Mouse (Mus musculus) gastrocnemius, postnatal 14 days (tissue): ENCODE data around the gene Gpatch2. TPM values are rescaled to one million over a fixed set of nuclear protein-coding genes. Genes with fewer than 3 reads are reported as not detected.

Experiments
- DNase-seq: peaks from one replicate; pipeline ENCODE4 v3.0.0; 2021; ENCODE audit warnings: mixed read lengths
- intact Hi-C: fragments of 180-260 bp; cut with DNase I; formaldehyde crosslinking; loops from one replicate; pipeline ENCODE4 v1.15.1; 2025; ENCODE audit warnings: low total_unique reads
- total RNA-seq, 2 experiments: library from RNA; stranded (reverse); gene quantifications; 2 replicates each; pipeline ENCODE4 v1.2.3; 2021

Gene Gpatch2
- total RNA-seq, 2 experiments from 2014 or later, result 9.4 to 10.2 TPM

DNA sequence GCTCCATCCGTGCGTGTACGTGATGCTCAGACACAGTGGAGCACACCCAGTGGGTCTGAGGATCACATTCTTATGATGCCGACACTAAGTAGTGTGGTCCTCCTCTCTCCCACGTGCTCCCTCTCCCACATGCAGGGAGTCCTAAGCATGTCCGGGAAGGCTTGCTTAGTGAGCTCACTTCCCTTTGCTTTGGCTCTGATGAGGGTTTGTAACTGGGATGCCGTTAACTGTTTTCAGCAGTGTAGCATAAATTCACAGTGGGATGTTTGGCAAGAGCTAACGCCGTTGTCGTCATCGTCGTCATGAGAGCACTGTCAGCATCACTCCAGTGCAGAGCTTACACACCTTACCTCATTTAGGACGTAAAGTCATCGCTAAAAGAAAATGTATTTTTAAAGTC is 133.6 kb downstream of the Gpatch2 start:
- intact Hi-C loops, result no loop called here
- DNase-seq, result no peak

DNA sequence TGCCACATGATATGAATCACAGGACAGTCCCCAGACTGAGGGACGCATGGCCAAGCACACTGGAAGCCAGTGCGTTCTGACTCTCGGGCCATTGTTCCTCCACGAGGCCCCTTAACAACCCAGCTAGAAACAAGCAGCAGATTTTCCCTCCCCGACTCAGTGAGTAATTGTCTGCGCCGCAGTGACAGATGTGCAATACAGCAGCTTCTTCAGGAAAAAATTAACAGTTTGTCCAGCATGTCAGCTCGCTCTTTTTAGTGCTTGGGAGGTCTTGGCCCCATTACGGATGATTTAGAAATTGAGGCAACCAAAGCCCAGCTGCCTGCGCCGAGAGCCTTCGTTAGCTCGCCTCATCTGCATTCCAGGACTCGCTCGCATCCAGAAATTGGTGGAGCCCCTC is 140.9 kb downstream of the Gpatch2 start:
- no peak for DNase-seq
- intact Hi-C loops, result no loop called here

DNA sequence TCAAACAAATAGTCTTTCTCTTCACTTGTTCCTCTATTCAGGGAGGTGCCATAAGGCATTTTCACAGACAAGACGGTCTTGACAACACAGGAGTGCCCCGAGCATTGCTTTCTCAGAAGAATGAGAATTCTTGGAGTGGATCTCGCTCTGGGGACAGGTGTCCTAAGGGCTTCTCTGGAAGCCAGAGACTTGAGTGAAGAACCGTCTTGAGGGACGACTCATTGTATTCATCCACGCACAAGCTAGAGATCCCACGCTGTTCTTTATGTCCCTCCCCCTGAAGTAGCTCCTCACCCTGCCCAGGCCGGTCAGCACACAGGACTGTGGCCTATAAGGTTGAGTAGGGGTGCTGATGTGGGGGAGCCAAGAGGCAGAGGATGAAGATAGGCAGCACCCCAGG is 141.6 kb downstream of the Gpatch2 start:
- DNase-seq, result no peak
- intact Hi-C loops, result no loop called here

DNA sequence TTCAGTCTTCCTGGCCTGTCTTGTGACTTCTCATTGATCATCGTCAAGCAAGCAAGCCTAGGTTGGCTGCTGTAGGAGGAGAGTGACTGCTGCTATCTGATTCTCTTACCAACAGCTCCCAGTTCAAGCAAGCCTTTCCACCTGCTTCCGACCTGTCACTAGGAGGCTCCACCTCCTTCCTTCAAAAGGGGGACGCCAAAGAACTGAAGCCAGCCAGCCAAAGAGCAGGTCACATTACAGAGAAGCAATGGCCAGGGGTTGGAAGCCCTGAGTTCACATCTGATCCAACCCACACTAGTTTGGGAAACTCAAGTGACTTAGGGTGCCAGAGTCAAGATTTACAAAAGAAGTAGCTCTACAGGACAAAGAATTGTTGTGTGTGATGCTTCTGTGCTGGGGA is 144.9 kb downstream of the Gpatch2 start:
- intact Hi-C loops, result no loop called here
- DNase-seq, result no peak

DNA sequence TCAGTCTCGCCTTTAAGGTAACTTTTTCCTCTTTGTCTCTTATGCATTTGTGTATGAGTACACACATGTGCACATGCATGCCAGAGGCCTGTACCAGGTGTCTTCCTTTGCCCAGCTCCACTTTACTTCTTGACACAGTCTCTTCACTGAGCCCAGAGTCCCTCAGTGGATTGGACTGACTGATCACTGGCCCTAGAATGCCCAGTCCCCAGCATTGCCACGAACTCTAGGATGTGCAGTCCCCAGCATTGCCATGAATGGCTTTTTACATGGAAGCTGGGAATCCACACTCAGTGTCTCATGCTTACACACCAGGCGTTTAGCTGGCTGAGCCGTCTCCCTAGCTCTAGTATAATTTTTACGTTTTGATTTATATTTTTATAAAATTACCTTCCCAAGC is 147.2 kb downstream of the Gpatch2 start:
- intact Hi-C loops, result no loop called here
- DNase-seq, result no peak

DNA sequence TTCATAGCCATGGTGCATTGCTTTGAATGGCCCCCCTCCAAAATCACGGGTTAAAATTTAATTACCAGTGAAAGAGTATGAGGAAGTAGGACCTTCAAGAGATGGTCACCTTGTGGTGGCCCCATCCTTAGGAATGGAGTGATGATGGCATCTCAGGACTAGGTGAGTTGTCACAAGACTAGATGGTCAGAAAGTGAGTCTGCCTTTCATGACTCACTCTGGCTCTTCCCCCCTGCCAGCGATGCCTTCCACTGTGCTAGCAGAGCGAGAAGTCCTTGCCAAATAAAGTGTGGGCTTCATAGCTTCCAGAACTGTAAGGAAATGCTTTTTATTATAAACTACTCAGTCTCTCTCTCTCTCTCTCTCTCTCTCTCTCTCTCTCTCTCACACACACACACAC is 150.1 kb downstream of the Gpatch2 start:
- intact Hi-C loops, result no loop called here
- DNase-seq, result no peak

DNA sequence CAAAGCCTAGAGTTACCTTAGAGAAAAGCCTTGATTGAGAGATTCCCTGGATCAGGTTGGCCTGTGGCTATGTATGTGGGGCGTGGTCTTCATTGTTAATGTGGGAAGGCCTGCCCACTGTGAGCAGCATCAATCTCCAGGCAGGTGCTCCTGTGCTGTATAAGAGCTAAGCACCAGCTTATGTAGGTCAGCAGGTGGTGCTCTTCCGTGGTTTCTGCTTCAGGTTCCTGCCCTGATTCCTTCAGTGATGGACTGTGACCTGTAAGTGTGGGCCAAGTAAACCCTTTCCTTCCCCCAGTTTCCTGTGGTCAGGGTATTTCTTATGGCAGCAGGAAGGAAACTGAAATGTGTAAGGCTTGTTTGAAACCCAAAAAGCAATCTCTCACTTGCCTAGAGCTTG is 151.5 kb downstream of the Gpatch2 start:
- DNase-seq, result no peak
- intact Hi-C loops, result no loop called here

DNA sequence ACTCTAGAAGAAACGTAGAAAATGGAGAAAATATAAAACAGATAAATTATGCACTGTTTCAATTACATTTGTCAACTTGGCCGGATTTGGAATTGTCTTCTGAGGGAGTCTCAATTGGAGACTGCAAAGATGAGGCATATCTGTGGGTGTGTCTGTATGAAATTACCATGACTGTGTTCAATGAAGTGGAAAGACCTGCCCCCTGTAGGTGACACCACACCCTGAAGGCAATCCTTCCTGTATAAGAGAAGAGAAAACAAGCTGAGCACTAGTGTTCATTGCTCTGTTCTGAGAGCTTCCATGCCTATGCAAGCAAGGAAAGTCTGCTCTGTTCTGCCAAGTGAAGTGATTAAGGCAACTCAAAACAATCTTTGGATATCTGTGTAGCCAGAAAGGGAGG is 153.7 kb downstream of the Gpatch2 start:
- intact Hi-C loops, result no loop called here
- no peak for DNase-seq

DNA sequence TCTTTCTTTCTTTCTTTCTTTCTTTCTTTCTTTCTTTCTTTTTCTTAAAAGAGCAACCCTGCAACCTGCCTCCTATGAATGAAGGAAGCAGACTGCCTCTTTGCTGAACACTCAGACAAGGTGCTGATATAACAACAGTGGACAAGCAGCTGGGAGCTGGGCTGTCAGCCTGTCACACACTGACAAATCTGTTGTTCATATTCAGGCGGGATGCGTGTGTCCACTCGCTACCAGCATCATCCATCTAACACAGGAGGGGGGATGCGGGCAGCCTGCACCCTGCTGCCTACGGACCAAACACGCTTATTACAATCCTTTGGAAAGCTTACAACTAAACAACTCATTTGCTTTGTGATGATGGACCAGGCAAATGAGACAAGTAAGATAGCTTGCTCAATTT is 158.2 kb downstream of the Gpatch2 start:
- DNase-seq, result no peak
- intact Hi-C loops, result no loop called here

DNA sequence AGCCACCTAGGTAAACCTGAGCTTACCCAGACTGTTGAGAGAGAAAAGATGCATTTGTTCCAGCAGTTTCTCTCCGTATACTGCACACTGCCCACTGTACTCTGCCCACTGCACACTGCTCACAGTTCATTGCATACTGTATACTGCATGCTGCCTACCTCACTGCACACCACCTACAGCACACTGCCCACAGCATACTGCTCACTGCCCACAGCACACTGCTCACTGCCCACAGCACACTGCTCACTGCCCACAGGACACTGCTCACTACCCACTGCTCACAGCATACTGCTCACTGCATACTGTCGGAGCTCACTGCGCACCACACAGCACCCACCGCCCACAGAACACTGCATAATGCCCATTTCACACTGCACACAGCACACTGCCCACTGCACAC is 159.1 kb downstream of the Gpatch2 start:
- DNase-seq, result no peak
- intact Hi-C loops, result no loop called here

DNA sequence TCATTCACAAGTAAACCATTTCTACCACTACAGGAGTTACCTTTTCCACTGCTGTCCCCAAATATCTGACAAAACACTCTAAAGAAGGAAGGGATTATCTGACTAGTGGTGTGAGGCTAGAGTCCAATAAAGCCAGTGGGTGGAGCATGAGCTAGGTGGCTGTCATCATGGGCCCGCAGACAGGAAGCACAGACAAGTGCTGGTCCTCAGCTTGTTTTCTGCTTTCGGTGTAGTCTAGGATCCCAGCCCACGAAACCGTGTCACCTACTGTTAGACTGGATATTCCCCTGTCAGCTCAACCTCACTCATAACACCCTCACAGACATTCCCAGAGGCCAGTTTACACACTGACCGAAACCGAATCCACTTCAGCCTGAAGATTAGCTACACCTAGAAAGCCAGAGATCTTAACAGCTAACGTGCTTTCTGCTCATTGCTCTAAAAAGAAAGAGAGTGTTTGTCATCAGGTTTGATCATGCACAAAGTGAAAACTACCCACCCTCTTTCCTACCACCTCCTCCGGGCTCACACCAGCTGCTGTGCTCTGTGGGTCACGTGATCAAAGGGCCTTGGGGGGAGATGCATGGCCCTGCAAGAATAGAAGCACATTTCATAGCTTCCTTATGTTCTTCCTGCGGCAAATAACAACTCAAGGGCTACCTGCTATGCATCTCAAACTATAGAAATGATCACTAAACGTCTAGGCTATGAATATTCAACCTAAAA is 161.8 kb downstream of the Gpatch2 start:
- intact Hi-C loops, result no loop called here

DNA sequence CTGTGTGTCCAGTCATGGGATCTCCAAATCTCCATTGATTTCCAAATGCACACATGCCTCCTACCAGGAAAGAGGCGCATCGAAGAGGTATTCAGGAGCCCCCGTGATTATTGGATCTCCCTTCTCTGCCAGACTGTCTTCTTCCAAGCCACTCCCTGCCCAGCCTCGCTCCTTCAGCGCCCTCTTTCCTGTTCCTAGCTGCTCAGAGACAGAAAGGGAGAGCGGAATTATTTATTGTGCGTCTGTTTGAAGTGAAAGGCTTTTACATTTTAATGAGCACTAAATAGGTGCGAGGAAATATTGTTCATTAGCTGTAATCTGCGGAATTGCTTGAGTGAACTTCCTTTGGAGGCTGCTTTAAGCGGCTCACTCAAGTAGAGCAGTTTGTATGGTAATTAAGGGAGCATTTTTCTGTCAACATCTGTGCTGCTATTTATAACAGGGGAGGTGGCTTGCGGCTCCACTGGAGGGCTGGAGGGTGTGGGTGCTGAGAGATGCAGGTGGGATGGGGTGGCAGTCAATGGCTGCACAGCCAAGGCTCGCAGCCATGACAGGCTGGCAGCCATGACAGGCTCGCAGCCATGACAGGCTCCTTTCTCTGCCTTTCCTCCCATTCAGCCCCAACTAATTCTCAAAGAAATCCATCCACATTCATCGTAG is 162.7 kb downstream of the Gpatch2 start:
- intact Hi-C loops, result no loop called here
- DNase-seq, result no peak

More for the DNA sequence above, 161.8 kb downstream of the Gpatch2 start:
- no peak for DNase-seq

DNA sequence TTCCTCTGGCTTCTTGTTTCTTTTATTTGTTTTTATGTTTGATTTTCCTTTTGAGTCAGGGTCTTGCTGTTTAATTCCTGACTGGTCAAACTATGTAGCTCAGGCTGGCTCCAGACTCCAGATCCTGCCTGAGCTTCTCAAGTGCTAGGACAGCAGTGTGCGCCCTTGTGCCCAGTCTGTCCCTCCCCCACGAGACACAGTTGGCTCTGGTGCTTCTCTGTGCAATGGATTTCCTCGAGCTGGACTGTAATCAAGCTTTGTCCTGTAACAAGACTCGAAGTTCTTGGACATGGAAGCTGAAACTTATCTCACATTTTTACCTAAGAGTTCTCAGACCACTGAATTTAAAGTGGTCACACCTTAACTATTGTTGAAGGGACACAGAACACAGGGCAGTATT is 174.2 kb downstream of the Gpatch2 start:
- intact Hi-C loops, result no loop called here
- DNase-seq, result no peak

DNA sequence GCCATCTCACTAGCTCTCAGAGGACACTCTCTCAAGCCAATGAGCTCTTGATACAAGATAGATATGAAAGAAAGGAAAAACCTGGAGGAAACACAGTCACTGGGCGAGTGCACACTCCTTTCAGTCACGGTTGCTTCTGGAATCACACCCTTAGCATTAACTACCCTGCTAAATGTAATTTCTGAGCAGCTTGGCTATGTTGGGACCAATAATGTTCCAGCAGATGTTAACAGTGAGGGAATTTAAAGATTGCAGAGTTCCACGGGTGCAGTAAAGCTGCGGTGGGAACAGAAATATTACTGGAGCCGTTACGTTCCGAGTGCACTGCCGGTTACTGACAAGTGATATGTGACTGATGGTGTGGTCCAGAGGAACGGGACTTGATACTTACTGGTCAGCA is 185.5 kb downstream of the Gpatch2 start:
- intact Hi-C loops, result no loop called here

More for the DNA sequence above, 185.5 kb downstream of the Gpatch2 start:
- no peak for DNase-seq

Other genes with a start within 250 kb of the Gpatch2 start
- gene D1Pas1, start 248.1 kb upstream of the Gpatch2 start, total RNA-seq, result not detected
- gene Spata17, start within 50 bp of the Gpatch2 start, total RNA-seq, result not detected